Mouse (Mus musculus): ENCODE results near the gene Cnpy3. TPM values are rescaled to one million over a fixed set of nuclear protein-coding genes. Genes with fewer than 3 reads are reported as not detected.
"Not testable (repeated sequence)": the region's sequence is repeated elsewhere in the genome, so short reads cannot be mapped to it uniquely, and the experiment has no call there.

Gene Cnpy3
- 68.6 and 76.6 TPM in 2 replicates for polyA plus RNA-seq (2012; rRNA removed)

DNA sequence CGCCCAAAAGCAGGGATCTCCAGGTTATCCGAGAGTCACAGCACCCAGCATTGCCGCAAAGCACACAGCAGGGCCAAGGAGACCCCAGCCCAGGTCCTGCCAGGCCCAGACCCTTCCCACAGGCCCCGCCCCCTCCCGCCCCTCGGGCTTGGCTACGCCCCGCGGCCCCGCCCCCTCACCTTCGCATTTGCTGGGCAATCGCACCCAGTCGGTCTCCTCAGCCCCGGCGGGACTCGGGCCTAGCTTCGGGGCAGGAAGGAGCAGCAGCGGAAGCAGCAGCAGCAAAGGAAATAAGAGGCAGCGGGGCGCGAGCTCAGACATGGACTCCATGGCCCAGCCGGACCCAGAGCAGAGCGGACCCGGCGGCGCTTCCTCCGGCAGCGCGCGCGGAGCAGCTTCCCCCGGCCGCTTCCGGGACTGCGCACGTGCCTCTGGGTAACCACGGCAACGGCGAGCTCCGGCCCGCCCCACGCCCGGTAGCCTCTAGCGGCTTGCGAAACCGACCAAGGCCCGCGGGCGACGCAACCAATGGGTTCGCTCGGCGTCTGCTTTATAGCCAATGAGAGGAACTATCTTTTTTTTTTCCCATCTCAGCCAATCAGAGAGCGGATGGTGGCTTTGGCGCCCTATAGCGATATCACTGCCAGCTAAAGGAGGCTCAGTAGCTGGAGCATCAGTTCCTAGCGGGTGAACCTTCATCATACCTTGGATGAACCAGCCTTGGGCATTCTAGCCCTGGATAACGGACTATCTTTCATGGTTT is at the start of gene Cnpy3:
Gene Cnpy3, minus strand, starts transcription at position 421 of the 763 bp plus-strand sequence.
- H3K27ac ChIP-seq (ENCODE audit: insufficient read depth, low read length): peak within 1 kb of the TSS; percentile 40
- DNase-seq: peak; percentile 97 to 100
- 1% methylated on average over 58 of the region's 58 CpGs for WGBS
- TF ChIP-seq CTCF (IDR thresholded peaks at IDR 0.05; ENCODE audit: borderline replicate concordance, insufficient read depth, low read depth, low read length) (no peak), POLR2A (IDR thresholded peaks at IDR 0.05; ENCODE audit: borderline replicate concordance, insufficient read depth, low read length) (peak; percentile 78; the same call in 1 of the 2 replicates)
- peak within 1 kb of the TSS; percentile 58 for H3K4me3 ChIP-seq (replicated peaks; ENCODE audit: insufficient read depth, low read depth, low read length)
- no peaks in the 10 kb centered on the region for H3K27me3 ChIP-seq (ENCODE audit: control insufficient read depth, insufficient read depth, low read length)
- 0 out of 2 replicates have a peak, but pooled peaks cover 4% of the 10 kb centered on the region for H3K4me1 ChIP-seq (ENCODE audit: control insufficient read depth, insufficient read depth, low read length)

DNA sequence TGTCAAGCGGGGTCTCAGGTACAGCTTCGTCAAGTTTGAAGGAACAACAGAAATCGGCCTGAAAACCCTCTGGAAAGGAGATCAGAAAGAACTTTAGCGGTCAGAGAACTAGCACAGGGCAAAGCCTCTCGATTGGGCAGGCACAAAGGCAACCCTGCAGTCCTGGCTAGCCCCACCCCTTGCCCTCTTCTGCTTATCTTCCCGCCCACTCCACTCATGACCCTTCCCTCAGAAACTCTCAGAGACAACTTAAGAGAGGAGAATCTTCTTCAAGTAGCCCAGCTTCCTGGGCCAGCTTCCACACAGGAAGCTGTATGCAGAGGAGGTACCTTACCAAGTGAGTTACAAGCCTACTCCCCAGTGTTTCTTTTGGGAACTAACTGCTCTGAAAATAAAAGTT is 49.7 kb upstream of the Cnpy3 start:
- no peaks in the 10 kb centered on the region for H3K4me1 ChIP-seq (ENCODE audit: control insufficient read depth, insufficient read depth, low read length)

DNA sequence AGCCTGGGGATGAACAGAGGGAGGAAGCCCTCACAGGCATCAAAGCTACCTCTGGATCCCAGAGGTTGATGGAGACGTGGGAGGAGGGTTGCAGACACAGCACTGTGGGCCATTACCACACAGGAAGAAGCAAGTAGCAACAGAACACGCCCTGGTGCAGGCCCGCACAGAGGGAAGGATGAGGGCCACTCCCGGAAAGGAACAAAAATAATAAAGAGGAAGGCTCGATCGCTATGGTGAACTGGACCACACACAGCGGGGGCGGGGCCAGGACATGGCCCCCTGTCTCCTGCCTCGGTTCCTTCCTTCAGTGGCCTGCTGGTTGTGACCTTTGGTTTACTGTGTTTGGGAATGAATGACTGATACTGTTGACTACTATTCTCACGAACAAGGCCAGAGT is 47.7 kb upstream of the Cnpy3 start:
- DNase-seq: no peak
- 67% methylated on average over 10 of the region's 10 CpGs for WGBS
- no peak for TF ChIP-seq POLR2A (IDR thresholded peaks at IDR 0.05; ENCODE audit: borderline replicate concordance, insufficient read depth, low read length)
- no peak for TF ChIP-seq CTCF (IDR thresholded peaks at IDR 0.05; ENCODE audit: borderline replicate concordance, insufficient read depth, low read depth, low read length)
- no peak overlapping the region for H3K4me3 ChIP-seq (replicated peaks; ENCODE audit: insufficient read depth, low read depth, low read length)
- H3K27me3 ChIP-seq (ENCODE audit: control insufficient read depth, insufficient read depth, low read length): no peaks in the 10 kb centered on the region
- no peak overlapping the region for H3K27ac ChIP-seq (ENCODE audit: insufficient read depth, low read length)
- H3K4me1 ChIP-seq (ENCODE audit: control insufficient read depth, insufficient read depth, low read length): no peaks in the 10 kb centered on the region

More for the DNA sequence above, 49.7 kb upstream of the Cnpy3 start:
- H3K4me3 ChIP-seq (replicated peaks; ENCODE audit: insufficient read depth, low read depth, low read length): no peak overlapping the region
- WGBS: 87% methylated on average over 6 of the region's 6 CpGs
- no peaks in the 10 kb centered on the region for H3K27me3 ChIP-seq (ENCODE audit: control insufficient read depth, insufficient read depth, low read length)
- no peak for DNase-seq
- TF ChIP-seq CTCF (IDR thresholded peaks at IDR 0.05; ENCODE audit: borderline replicate concordance, insufficient read depth, low read depth, low read length): no peak
- no peak for TF ChIP-seq POLR2A (IDR thresholded peaks at IDR 0.05; ENCODE audit: borderline replicate concordance, insufficient read depth, low read length)
- H3K27ac ChIP-seq (ENCODE audit: insufficient read depth, low read length): no peak overlapping the region

DNA sequence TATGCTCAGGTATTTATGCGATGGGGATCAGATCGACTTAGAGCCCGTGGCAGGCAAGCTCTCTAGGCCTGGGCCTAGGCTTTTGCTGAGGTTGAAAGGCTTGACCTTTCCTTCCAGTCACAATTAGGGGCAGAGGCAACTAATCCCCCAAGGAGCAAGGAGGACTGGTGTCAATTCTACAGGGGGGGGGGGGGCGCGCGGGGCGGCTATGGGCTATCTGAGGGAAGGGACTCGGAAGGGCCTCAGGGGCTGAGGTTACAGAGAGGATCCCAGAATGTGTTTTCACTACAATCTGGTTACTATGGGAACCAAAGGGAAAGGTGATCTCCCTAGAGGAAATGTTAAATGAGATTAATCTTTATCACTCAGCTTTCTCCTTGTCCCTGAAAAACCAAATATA is 45.4 kb upstream of the Cnpy3 start:
- no peak for TF ChIP-seq CTCF (IDR thresholded peaks at IDR 0.05; ENCODE audit: borderline replicate concordance, insufficient read depth, low read depth, low read length)
- no peak for TF ChIP-seq POLR2A (IDR thresholded peaks at IDR 0.05; ENCODE audit: borderline replicate concordance, insufficient read depth, low read length)
- Histone ChIP-seq H3K27ac (ENCODE audit: insufficient read depth, low read length) (no peak overlapping the region), H3K27me3 (ENCODE audit: control insufficient read depth, insufficient read depth, low read length) (no peaks in the 10 kb centered on the region), H3K4me1 (ENCODE audit: control insufficient read depth, insufficient read depth, low read length) (no peaks in the 10 kb centered on the region), H3K4me3 (replicated peaks; ENCODE audit: insufficient read depth, low read depth, low read length) (no peak overlapping the region)
- 71% methylated on average over 8 of the region's 8 CpGs for WGBS
- no peak for DNase-seq

DNA sequence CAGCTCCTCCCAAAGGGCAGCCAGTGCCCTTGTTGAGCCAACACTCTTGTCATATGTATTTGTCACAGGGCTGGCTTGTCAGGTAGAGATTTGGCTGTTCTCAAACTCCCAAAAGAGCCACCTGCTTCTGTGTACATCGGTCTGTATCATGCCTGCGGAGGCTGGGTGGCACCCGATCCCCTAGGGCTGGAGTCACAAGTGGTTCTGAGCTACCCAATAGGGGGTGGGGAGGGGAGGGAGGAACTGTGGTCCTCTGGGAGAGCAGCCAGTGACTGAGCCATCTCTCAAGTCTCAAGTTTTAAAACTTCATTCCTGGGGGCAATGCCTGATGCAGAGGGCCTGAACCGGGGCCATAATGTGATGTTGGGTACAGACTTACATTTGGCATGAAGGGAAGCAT is 44.7 kb upstream of the Cnpy3 start:
- WGBS: 87% methylated on average over 4 of the region's 4 CpGs
- Histone ChIP-seq H3K27ac (ENCODE audit: insufficient read depth, low read length) (no peak overlapping the region), H3K27me3 (ENCODE audit: control insufficient read depth, insufficient read depth, low read length) (no peaks in the 10 kb centered on the region), H3K4me1 (ENCODE audit: control insufficient read depth, insufficient read depth, low read length) (no peaks in the 10 kb centered on the region), H3K4me3 (replicated peaks; ENCODE audit: insufficient read depth, low read depth, low read length) (no peak overlapping the region)
- TF ChIP-seq POLR2A (IDR thresholded peaks at IDR 0.05; ENCODE audit: borderline replicate concordance, insufficient read depth, low read length) (no peak), CTCF (IDR thresholded peaks at IDR 0.05; ENCODE audit: borderline replicate concordance, insufficient read depth, low read depth, low read length) (no peak)
- DNase-seq: no peak

DNA sequence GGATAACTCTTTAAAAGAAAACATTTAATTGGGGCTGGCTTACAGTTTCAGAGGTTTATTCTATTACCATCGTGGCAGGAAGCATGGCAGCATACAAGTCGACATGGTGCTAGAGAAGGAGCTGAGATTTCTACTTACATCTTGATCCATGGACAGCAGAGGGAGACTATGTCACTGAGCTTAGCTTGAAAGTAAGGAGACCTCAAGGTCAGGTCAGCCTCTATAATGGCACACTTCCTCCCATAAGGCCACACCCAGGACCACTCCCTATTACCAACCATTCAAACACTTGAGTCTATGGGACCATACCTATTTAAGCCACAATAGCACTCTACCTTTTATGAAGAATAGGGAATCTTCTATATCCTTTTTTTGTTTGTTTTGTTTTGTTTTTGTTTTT is 40.9 kb upstream of the Cnpy3 start:
- DNase-seq: no peak
- WGBS: 90% methylated on average over 2 of the region's 2 CpGs
- Histone ChIP-seq H3K4me3 (replicated peaks; ENCODE audit: insufficient read depth, low read depth, low read length) (no peak overlapping the region), H3K4me1 (ENCODE audit: control insufficient read depth, insufficient read depth, low read length) (no peaks in the 10 kb centered on the region), H3K27ac (ENCODE audit: insufficient read depth, low read length) (no peak overlapping the region), H3K27me3 (ENCODE audit: control insufficient read depth, insufficient read depth, low read length) (no peaks in the 10 kb centered on the region)
- TF ChIP-seq POLR2A (IDR thresholded peaks at IDR 0.05; ENCODE audit: borderline replicate concordance, insufficient read depth, low read length) (no peak), CTCF (IDR thresholded peaks at IDR 0.05; ENCODE audit: borderline replicate concordance, insufficient read depth, low read depth, low read length) (no peak)

DNA sequence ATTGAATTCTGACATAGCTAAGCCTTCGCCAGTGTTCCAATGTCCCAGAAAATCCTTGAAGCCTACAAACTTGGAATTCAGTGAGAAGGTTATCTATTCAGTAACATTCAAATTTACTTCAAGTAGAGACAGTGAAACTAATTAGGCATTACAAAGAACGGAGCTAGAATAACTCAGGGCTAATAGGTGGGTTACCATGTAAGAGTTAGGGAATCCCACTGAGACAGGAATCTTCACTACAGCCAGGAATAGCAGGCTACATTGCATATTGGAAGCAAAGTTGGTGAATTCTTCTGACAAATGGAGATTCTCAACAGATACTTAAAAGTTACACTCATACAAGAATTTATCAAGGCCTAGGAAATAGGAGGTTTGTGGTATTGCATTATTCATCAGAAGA is 36.0 kb upstream of the Cnpy3 start:
- H3K4me1 ChIP-seq (ENCODE audit: control insufficient read depth, insufficient read depth, low read length); H3K27ac ChIP-seq (ENCODE audit: insufficient read depth, low read length); H3K4me3 ChIP-seq (replicated peaks; ENCODE audit: insufficient read depth, low read depth, low read length); H3K27me3 ChIP-seq (ENCODE audit: control insufficient read depth, insufficient read depth, low read length); DNase-seq: not testable (repeated sequence)
- WGBS: 50% methylated on average over 2 of the region's 2 CpGs

DNA sequence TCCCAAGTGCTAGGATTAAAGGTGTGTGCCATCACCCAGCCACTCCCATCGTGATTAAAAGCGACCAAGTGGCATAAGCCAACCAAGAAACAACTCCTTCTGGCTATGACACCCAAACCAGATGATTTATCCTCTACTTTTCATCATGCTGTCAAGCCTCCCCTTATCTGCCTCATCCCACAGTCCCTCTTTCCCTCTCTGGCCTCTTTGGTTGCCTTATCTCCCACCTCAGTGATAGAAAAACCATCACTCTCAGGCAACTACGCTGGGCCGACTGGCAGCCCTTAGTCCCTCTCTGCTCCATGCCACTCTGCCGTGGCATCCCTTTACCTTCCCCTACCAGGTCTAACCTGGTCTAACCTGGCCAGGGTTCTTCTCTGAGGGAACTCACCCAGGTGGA is 34.9 kb upstream of the Cnpy3 start:
- no peak for DNase-seq
- 93% methylated on average over 5 of the region's 5 CpGs for WGBS
- TF ChIP-seq POLR2A (IDR thresholded peaks at IDR 0.05; ENCODE audit: borderline replicate concordance, insufficient read depth, low read length) (no peak), CTCF (IDR thresholded peaks at IDR 0.05; ENCODE audit: borderline replicate concordance, insufficient read depth, low read depth, low read length) (no peak)
- Histone ChIP-seq H3K27me3 (ENCODE audit: control insufficient read depth, insufficient read depth, low read length) (no peaks in the 10 kb centered on the region), H3K4me1 (ENCODE audit: control insufficient read depth, insufficient read depth, low read length) (no peaks in the 10 kb centered on the region), H3K27ac (ENCODE audit: insufficient read depth, low read length) (no peak overlapping the region), H3K4me3 (replicated peaks; ENCODE audit: insufficient read depth, low read depth, low read length) (no peak overlapping the region)
